In genomic region chr4:123393004-123393403, GRCm38 (mm10) we compare ENCODE assay signal across 16 mouse cellular contexts. TPM values are rescaled to one million over a fixed set of nuclear protein-coding genes. Genes with fewer than 3 reads are reported as not detected.
"Had no signal": no experiment of that assay in that cellular context is flagged by ENCODE, and none has a peak within 500 bp of the region (broad histone marks: within the 10 kb centered on the region; RNA-seq: fewer than 3 reads in every experiment).

No protein-coding gene starts in this region.

- H3K4me1 ChIP-seq: midbrain, embryonic 12.5 days; neural tube, embryonic 13.5 days; neural tube, embryonic 15.5 days had no signal

- DNase-seq: lung, adult 18-20 months; lung, embryonic 14.5 days; lung, postnatal 10 days; lung, postnatal 4 days; midbrain, embryonic 14.5 days; right cerebral cortex, postnatal 14 days; thymus, adult 18-20 months; thymus, postnatal 14 days; thymus, postnatal 36 days had no signal

- H3K27ac ChIP-seq: midbrain, embryonic 12.5 days; neural tube, embryonic 13.5 days; neural tube, embryonic 15.5 days had no signal

- ATAC-seq: midbrain, embryonic 16.5 days had no signal

- H3K4me3 ChIP-seq: megakaryocyte, embryonic 14.5 days; midbrain, embryonic 12.5 days; myocyte; neural tube, embryonic 13.5 days; neural tube, embryonic 15.5 days had no signal

- H3K27me3 ChIP-seq: megakaryocyte, embryonic 14.5 days; midbrain, embryonic 12.5 days; neural tube, embryonic 13.5 days; neural tube, embryonic 15.5 days had no signal

- H3K9ac ChIP-seq: lung, embryonic 14.5 days; midbrain, embryonic 12.5 days; neural tube, embryonic 13.5 days; neural tube, embryonic 15.5 days had no signal

- H3K4me2 ChIP-seq: lung, embryonic 14.5 days; midbrain, embryonic 12.5 days; neural tube, embryonic 13.5 days; neural tube, embryonic 15.5 days had no signal

- H3K9me3 ChIP-seq: megakaryocyte, embryonic 14.5 days; midbrain, embryonic 12.5 days; neural tube, embryonic 13.5 days; neural tube, embryonic 15.5 days had no signal

RNA-seq across cellular contexts. Expression of gene Bmp8a, which starts 50.0 kb away (rescaled TPM):
- polyA plus RNA-seq: stomach, embryonic 14.5 days had no signal
